Mouse (Mus musculus): ENCODE data around the gene Gm20388.

- TF ChIP-seq POLR2A (IDR thresholded peaks at IDR 0.05; ENCODE audit: low read depth, low read length) (no peak), CTCF (conservative IDR thresholded peaks at IDR 0.05; ENCODE audit: insufficient read depth, insufficient read length, low read depth, low read length) (no peak)
These were observed 3771.6 kb downstream of the Gm20388 start for GRCm38 (mm10) chr8:123682073-123682761.

Measured in kidney, adult 2 months (tissue).